Mouse (Mus musculus): Measurements from ENCODE around the gene Gm21972.

Gene Gm21972

GRCm38 (mm10) chr1:86161061-86161460 lies 27.6 kb downstream of the Gm21972 start:
- DNase-seq (ENCODE audit: extremely low read depth, low read depth), result no peak

DNA sequence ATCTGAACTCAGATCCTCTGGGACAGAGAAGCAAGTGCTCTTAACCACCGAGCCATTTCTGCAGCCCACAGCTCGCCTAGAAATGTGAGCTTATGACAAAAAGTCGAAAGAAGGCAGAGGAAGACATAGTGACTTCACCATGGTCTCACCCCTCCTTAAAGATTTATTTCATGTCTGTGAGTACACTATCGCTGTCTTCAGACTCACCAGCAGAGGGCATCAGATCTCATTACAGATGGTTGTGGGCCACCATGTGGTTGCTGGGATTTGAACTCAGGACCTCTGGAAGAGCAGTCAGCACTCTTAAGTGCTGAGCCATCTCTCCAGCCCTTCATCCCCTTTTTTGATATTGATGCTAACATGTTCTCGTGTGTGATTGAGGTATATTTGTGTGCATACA lies 41.2 kb downstream of the Gm21972 start:
- DNase-seq (ENCODE audit: extremely low read depth, low read depth), result no peak

DNA sequence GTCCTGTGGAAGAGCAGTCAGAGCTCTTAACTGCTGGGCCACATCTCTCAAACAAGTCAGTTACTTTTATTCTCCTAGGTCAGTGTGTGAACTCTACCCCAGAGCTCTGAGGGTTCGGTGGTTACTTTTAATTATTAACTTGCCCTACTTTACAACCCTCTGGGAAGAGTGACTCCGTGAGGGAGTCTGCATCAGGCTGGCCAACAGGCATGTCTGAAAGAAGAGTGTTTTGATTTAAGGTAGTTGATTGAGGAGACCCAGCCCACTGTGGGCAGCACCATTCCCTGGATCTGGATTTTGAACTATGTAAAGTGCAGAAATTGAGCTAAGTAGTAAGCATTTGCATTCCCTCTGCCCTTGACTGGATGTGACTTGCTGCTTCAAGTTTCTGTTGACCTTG lies 42.6 kb downstream of the Gm21972 start:
- no peak for DNase-seq (ENCODE audit: extremely low read depth, low read depth)

DNA sequence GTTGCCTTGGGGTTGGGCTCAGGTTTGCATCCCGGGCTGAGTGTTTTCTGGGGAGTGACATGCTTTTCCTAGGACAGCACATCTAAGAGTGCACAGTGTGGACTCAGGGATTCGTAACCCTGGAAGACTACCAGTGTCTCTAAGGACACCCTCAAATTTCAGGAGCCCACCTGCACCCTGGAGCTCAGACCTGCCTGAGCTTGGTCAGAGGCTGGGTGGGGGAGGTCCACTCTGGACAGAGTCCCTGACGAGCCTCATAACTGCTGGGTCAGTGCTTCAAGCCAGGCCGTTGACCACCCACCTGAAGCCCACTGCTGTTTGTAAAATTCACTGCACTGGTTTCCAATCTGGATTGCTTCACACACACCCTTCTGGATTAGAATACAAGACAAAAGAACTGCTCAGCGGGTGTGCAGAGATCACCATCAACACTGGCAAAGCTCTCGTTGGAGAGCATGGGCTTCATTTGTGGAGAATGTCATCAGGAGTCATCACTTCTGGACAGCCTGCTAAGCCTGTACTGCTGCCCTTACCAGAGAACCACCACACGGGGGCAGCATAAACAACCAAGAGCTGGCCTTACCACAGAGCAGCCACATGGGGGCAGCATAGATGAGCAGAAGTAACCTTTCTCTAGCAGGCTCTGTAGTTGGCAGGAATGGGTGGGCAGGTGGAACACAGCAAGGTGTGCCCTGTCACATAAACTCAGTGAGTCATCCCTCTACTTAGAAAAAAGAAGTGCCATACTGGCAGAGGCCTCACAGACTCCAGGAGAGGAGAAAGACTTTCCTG lies 45.2 kb downstream of the Gm21972 start:
- peak; percentile 65 for DNase-seq (ENCODE audit: extremely low read depth, low read depth)

DNA sequence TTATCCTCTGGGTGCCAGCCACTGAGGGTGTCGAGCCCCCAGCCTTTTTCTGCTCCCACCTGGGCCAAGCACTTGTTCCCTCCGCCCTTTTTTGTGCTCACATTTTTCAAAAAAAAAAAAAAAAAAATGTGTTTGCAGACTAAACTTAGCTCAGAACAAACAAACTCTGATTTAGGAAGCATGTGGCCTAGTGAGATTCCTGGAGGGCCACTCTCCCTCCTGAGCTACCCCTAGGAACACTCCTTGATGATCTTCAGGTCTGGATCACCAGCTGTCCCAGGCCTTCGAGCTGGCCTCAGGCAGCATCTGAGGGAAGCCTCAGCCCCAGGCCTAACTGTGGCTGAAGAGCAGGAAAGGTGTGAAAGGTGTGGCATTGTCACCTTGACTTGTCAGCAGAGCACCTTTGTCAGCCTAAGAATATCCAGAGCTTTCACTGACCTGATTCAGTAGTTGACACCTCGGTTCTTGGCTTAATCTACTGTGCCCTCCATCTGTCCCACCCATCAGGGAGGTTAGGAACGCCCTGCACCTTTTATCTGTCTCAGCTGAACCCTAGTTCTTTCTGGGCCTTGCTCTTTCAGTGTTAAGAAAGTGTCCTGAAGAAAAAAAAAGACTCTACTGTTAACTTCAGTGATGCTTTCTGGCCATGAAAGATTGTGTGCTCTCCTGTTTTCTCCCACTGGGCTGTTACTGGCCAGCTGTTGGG lies 48.7 kb downstream of the Gm21972 start:
- no peak for DNase-seq (ENCODE audit: extremely low read depth, low read depth)

DNA sequence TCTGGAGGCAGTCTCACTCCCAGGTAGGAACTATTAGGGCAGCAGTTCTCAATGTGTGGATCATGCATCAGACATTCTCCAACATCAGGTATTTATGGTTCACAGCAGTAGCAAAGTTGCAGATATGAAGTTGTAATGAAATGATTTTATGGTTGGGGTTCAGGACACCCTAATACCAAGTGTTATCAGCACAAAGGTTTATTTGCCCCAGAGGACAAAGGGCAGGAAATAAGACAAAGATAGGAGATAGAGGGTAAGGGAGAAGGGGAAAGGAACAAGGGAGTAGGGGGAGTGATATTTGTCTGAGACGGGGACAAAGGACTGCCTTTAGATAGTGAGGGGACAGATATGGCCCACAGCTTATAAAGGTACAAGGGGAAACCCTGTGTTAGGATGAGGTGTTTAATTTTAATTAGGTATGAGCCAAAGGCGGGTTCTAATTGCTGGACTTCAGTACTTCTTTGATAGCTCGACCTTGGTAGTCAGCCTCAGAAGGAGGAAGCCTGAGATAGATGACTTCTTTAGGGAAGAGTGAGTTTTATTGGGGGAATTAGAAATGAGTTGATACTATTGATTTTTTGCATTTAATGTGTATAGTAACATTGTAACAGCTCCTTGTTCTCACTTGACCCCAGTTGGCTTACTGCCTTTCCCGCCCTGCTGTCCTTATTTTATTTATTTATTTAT lies 50.3 kb downstream of the Gm21972 start:
- no peak for DNase-seq (ENCODE audit: extremely low read depth, low read depth)

DNA sequence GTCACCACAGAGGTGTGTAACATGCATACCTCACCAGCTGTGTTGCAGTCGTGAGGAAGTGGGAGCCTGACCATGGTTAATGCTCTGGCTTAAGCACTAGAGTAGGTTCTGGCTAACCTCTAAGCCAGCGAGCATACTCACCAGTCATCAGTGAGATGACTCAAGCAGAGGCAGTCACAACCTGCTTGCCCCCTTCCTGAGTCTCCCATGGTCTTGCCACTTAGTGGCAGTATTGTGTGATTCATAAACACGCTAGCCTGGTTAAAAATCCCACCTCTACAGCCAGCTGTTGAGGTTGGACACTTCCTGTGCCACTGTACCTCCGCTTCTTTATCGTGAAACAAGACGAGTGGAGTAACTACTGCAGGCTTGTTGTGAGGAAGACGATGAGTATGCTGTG lies 53.3 kb downstream of the Gm21972 start:
- no peak for DNase-seq (ENCODE audit: extremely low read depth, low read depth)

GRCm38 (mm10) chr1:86187856-86188255 lies 54.4 kb downstream of the Gm21972 start:
- no peak for DNase-seq (ENCODE audit: extremely low read depth, low read depth)

DNA sequence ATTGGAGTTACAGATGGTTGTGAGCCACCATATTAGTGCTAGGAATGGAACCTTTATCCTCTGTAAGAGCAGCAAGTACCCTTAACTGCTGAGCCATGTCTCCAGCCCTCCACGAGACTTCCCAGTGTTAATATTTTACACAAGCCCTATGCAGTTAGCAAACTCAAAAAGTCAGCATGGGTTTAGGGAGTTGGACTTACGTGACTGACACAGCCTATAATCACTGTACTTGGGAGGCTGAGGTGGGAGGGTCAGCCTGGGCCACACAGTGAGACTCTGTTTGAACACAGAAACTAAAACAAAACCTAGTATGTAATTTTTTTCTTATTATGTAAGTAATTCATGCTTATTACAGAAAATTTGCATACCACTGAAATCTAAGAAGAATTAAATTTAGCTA lies 54.8 kb downstream of the Gm21972 start:
- no peak for DNase-seq (ENCODE audit: extremely low read depth, low read depth)

GRCm38 (mm10) chr1:86189034-86189702 lies 55.7 kb downstream of the Gm21972 start:
- no peak for DNase-seq (ENCODE audit: extremely low read depth, low read depth)

GRCm38 (mm10) chr1:86190843-86191242 lies 57.4 kb downstream of the Gm21972 start:
- DNase-seq (ENCODE audit: extremely low read depth, low read depth), result no peak

- DNase-seq (ENCODE audit: extremely low read depth, low read depth), result no peak
These were observed 60.6 kb downstream of the Gm21972 start for GRCm38 (mm10) chr1:86194044-86194443.

DNA sequence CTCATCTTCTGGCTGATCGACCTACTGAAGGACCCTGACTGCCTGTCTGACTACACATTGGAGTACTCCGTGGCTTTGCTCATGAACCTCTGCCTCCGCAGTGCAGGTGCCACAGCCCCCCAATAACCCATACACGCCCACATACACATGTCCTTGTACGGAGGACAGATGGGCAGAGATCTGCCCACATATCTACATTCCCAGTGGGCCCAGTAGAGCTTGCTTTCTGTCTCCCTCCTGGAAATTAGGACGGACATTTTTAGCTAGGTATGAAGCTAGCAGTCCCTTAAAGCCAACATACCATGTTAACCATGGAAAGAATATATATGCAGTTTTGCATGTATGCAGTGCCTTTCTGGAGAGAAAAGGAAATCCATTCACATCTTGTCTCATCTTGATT lies 64.8 kb downstream of the Gm21972 start:
- no peak for DNase-seq (ENCODE audit: extremely low read depth, low read depth)

GRCm38 (mm10) chr1:86199026-86199425 lies 65.6 kb downstream of the Gm21972 start:
- no peak for DNase-seq (ENCODE audit: extremely low read depth, low read depth)

DNA sequence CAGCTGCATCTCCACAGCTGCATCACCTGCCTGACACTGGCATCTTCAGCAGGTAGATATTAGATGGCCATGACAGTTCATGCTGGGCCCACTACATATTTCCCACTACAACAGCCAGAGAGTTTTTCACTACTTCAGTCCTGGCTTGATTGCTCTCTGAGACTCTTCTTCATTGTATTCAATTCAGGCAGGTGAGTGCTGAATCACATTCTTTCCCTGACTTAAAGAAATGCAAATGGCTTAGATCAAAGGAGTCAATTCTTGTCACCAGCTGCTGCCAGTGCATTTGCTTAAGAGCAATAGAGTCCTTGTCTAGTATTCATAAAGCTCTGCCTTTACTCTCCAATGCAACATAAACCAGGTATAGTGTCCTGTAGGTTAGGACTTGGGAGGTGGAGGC lies 67.9 kb downstream of the Gm21972 start:
- DNase-seq (ENCODE audit: extremely low read depth, low read depth), result no peak

GRCm38 (mm10) chr1:86202617-86203219 lies 69.3 kb downstream of the Gm21972 start:
- DNase-seq (ENCODE audit: extremely low read depth, low read depth), result no peak

DNA sequence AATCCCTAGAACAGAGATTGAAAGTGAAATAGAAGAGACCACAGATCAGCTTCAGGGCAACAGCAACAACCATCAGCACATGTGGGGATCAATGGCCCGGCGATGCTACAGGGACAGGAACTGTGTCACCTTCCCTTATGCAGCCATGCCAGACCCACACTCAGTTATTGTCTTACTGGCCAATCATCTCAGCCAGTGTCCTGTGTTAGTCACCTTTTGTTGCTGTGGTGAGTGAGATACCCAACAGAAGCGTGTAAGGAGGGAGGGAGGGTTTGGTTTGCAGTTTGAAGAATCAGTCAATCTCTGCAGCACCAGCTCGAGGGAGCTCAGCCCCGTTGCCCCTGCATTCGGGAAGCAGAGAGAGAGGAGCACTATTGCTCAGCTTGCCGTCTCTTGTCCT lies 77.2 kb downstream of the Gm21972 start:
- DNase-seq (ENCODE audit: extremely low read depth, low read depth), result no peak

DNA sequence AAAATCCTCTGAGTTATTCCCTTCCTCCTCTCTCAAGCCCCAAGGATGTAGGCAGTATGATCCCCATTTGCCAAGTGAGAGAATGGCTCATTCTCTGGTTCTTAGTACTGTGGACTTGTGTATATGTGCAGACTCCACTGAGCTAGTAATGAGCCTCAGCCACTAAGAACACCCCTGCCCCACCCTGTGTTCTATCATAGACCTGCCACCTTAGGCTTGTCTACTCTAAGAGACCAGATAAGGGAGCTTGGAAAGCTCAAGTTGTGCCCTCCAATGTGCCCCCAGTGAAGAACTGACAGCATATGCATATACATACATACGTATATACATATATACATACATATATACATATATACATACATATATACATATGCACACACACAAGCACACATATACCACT lies 78.1 kb downstream of the Gm21972 start:
- DNase-seq (ENCODE audit: extremely low read depth, low read depth), result no peak

All from MEL-GATA-1-ER (cell line).